Mouse (Mus musculus): ENCODE measurements around the gene Gm20822.
"Not testable (repeated sequence)": the region's sequence is repeated elsewhere in the genome, so short reads cannot be mapped to it uniquely, and the experiment has no call there.

Gm20822 gene

GRCm38 (mm10) chrY:15884671-15885070 lies at the start of gene Gm20822:
Gene Gm20822 (minus strand): TSS chrY:15884771.
- not testable (repeated sequence) for DNase-seq (ENCODE audit: low spot score)

Data from ovary, postnatal 36 days (tissue).